Mouse (Mus musculus) intestine, embryonic 15.5 days (tissue): ENCODE data around the gene Stk40. TPM values are rescaled to one million over a fixed set of nuclear protein-coding genes. Genes with fewer than 3 reads are reported as not detected.

ENCODE experiments used
- ATAC-seq: fragments of 200-750 bp; cut with Nextera tagmentation; 2 replicates; pipeline ENCODE4 v1.8.0; 2017; ENCODE audit warnings: moderate TSS enrichment, moderate library complexity
- H3K27ac ChIP-seq: fragments of 300-500 bp; sonication (generic); 2 replicates; pipeline ENCODE4 v1.5.1; 2015; ENCODE audit warnings: mild to moderate bottlenecking, inconsistent platforms
- H3K27me3 ChIP-seq: fragments of 300-500 bp; sonication (generic); replicated peaks from 2 replicates; pipeline ENCODE4 v1.6.1; 2015; ENCODE audit warnings: inconsistent platforms
- H3K36me3 ChIP-seq: fragments of 300-500 bp; sonication (generic); 2 replicates; pipeline ENCODE4 v1.6.1; 2015; ENCODE audit warnings: inconsistent platforms
- H3K4me1 ChIP-seq: fragments of 300-500 bp; sonication (generic); replicated peaks from 2 replicates; pipeline ENCODE4 v1.6.1; 2015; ENCODE audit warnings: inconsistent platforms
- H3K4me2 ChIP-seq: fragments of 300-500 bp; sonication (generic); replicated peaks from 2 replicates; pipeline ENCODE4 v1.6.1; 2015; ENCODE audit warnings: mild to moderate bottlenecking, inconsistent platforms
- H3K4me3 ChIP-seq: fragments of 300-500 bp; sonication (generic); replicated peaks from 2 replicates; pipeline ENCODE4 v1.5.1; 2015; ENCODE audit warnings: inconsistent platforms
- H3K9ac ChIP-seq: fragments of 300-500 bp; sonication (generic); 2 replicates; pipeline ENCODE4 v1.6.1; 2015; ENCODE audit warnings: inconsistent platforms
- H3K9me3 ChIP-seq: fragments of 300-500 bp; sonication (generic); 2 replicates; pipeline ENCODE4 v1.6.1; 2016; ENCODE audit warnings: inconsistent platforms
- WGBS: fragments of 180-500 bp; shearing (Covaris S2); methylation state at CpG from one replicate; pipeline ENCODE4 v1.1.7; 2015; 5-methylcytosine and 5-hydroxymethylcytosine counted together
- polyA plus RNA-seq: library from polyadenylated mRNA; unstranded; fragments of >200 nt; fragmentation: Nextera tagmentation; extraction: Ambion mirVana; gene quantifications from 2 replicates; pipeline ENCODE4 v1.2.1, GENCODE M21; 2015

The Stk40 gene
- polyA plus RNA-seq, 1 experiment from 2014 or later = 29.5 TPM

DNA sequence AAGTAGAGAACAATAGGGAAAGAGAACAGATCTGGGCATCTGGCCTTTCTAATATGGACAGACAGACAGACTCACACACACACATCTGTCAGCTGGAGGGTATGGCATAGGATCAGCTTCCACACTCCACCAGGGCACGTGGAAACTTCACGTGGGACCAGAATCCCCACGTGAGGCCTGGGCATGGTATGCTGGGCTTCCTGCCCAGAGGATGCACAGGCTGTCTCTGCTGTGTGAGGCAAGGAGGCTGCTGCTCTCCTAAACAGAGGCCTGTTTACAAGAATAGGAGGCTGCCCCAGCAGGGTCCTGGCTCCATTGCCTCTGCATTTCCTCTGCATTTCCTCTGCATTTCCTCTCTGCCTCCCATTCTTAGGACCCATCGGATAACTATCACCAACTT lies 30.9 kb downstream of the Stk40 start:
- no peak for ATAC-seq
- Histone ChIP-seq H3K9me3 (no peaks in the 10 kb centered on the region), H3K4me1 (peaks cover 34% of the 10 kb centered on the region)

DNA sequence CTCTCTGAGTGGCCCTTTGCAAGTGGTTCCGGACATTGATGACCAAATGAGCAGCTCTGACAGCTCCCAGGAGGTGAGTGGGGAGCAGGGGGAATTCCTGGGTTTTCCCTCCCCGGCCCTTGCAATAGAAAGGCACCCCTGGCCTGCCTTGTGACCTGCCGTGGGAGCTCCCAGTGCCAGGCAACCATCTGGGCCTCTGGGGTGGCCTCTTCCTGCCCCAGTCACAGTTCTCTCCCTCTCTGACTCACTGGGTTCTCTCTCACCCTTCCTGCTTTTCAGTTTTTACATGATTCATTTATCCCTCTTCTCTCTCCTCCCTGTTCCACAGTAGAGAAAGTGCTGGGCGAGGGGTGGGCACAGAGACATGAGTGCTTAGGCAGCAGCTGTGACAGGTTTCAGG lies 34.0 kb downstream of the Stk40 start:
- H3K36me3 ChIP-seq = peaks cover 34% of the 10 kb centered on the region
- no peak for ATAC-seq
- H3K4me3 ChIP-seq = no peak overlapping the region
- H3K9ac ChIP-seq = no peak overlapping the region
- WGBS = 83% methylated on average over 4 of the region's 4 CpGs
- H3K27me3 ChIP-seq = no peaks in the 10 kb centered on the region
- H3K4me2 ChIP-seq = no peak overlapping the region
- no peaks in the 10 kb centered on the region for H3K9me3 ChIP-seq
- H3K27ac ChIP-seq = no peak overlapping the region
- H3K4me1 ChIP-seq = peaks cover 7% of the 10 kb centered on the region

More for the DNA sequence above, 30.9 kb downstream of the Stk40 start:
- Histone ChIP-seq H3K4me2 (no peak overlapping the region), H3K27me3 (no peaks in the 10 kb centered on the region), H3K36me3 (peaks cover 30% of the 10 kb centered on the region), H3K4me3 (no peak overlapping the region), H3K27ac (no peak overlapping the region), H3K9ac (no peak overlapping the region)
- WGBS = 80% methylated on average over 4 of the region's 4 CpGs

DNA sequence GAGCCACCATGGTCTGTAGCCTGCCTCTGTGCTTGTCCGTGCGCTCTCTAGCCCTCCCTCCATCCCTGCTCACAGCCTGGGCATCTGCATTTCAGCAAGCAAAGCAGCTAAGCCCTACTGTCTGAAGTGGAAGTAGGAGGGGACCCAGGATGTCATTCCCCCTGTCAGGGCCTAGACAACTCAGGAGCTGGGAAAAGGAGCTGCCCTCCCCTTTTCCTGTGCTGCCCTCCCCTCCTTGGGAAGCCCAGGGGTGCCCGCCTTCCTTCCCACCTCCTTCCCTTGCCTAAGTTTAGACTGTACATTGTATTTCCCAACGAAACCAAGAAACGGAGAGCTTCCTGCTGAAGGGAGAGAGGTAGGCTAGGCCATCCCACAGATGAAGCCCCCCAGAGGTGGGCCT lies 37.3 kb downstream of the Stk40 start:
- no peak overlapping the region for H3K4me2 ChIP-seq
- no peak for ATAC-seq
- 61% methylated on average over 5 of the region's 5 CpGs for WGBS
- peaks cover 23% of the 10 kb centered on the region for H3K36me3 ChIP-seq
- H3K27ac ChIP-seq = peak overlapping the region; percentile 40; the same call in 1 of the 2 replicates
- H3K27me3 ChIP-seq = no peaks in the 10 kb centered on the region
- H3K4me1 ChIP-seq = no peaks in the 10 kb centered on the region; the same call in none of the 2 replicates
- H3K4me3 ChIP-seq = no peak overlapping the region
- H3K9ac ChIP-seq = no peak overlapping the region
- H3K9me3 ChIP-seq = no peaks in the 10 kb centered on the region

DNA sequence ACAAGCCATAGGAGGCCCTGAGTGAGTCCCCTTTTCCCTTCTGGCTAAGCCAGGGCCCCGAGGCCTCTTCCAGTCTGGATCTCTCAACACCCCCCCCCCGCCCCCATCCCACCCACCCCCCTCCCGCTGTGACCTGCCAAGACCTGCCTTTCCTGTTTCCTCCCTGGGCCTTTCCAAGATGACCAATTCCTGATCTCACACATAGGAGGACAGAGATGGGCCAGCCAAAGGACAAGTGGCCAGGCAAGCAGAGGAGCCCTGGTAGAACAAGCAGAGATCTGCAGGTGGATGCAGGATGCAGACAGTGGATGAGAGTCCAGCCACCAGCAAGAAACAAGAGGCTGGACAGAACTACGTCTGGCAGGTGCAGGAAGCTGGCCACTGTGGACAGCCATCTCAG lies 41.6 kb downstream of the Stk40 start:
- Histone ChIP-seq H3K9ac (no peak overlapping the region), H3K27ac (no peak overlapping the region), H3K4me1 (peaks cover 32% of the 10 kb centered on the region), H3K4me2 (no peak overlapping the region), H3K9me3 (no peaks in the 10 kb centered on the region), H3K27me3 (no peaks in the 10 kb centered on the region), H3K36me3 (no peaks in the 10 kb centered on the region), H3K4me3 (no peak overlapping the region)
- 39% methylated on average over 3 of the region's 4 CpGs for WGBS
- ATAC-seq = no peak

DNA sequence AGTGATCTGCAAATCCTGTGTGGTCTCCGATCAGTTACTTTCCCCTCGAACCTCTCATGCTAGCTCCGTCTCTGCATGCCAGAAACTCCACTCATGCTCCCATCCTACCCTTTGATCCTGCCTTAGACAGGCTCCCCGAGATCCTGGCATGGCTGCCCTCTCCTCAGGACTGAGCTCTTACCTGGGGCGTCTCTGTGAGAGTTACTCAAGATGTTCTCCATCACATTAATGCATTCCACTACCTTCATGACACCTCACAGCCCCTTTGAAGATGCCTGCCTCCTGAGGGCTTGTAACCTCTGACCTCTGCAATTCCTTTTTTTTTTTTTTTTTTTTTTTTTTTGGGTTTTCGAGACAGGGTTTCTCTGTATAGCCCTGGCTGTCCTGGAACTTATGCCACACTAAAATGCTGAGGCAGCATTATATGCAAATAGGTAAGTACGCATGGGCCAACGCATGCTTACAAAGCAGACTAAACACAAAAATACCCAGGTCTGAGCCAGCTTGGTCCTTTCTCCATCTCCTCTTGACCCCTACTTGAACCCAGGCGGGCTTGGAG lies 43.3 kb downstream of the Stk40 start:
- no peak for ATAC-seq
- peak overlapping the region; percentile 71 for H3K4me2 ChIP-seq
- H3K36me3 ChIP-seq = 0 out of 2 replicates have a peak, but pooled peaks cover 1% of the 10 kb centered on the region
- no peaks in the 10 kb centered on the region for H3K27me3 ChIP-seq
- H3K4me1 ChIP-seq = peaks cover 39% of the 10 kb centered on the region
- no peak overlapping the region for H3K9ac ChIP-seq
- WGBS = 32% methylated on average over 9 of the region's 9 CpGs
- H3K4me3 ChIP-seq = peak overlapping the region; percentile 54; the same call in 1 of the 2 replicates
- H3K9me3 ChIP-seq = no peaks in the 10 kb centered on the region
- peak overlapping the region; percentile 92 for H3K27ac ChIP-seq

DNA sequence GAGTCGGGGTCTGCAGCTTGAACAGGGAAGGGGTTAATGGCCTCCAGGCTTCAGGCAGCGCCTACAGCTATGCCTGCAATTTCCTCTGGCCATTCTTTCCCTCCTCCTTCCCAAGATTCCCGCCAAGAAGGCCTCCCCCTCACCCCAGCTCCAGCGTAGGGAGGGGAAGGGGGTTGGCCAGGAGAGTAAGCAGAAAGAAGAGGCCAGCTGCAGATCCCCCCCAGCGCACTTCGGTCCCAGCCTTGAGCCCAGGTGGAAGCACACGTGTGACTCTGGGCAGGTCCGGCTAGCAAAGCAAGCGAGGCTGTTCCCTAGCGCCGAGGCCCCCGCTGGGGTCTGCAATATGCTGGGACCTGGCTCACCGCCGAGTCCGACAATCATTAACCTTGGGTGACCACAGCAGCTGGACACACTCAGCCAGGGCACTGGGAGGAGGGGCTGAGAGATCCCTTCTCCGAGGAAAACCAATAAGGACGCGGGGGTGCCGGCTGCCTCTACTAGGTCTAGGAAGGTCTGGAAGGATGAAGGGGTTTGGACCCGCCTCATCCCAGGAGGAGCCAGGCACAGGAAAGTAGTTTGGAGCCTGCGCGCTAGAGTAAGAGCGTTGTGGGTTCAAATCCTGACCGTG lies 43.9 kb downstream of the Stk40 start, which contains the start of gene Eva1b:
TSS of gene Eva1b (plus strand) at position 212 of the 628 bp plus-strand sequence.
- Histone ChIP-seq H3K27me3 (no peaks in the 10 kb centered on the region), H3K36me3 (0 out of 2 replicates have a peak, but pooled peaks cover 3% of the 10 kb centered on the region), H3K4me2 (peak within 1 kb of the TSS; percentile 71), H3K27ac (peak within 1 kb of the TSS; percentile 92), H3K4me1 (peaks cover 39% of the 10 kb centered on the region), H3K9me3 (no peaks in the 10 kb centered on the region), H3K4me3 (peak within 1 kb of the TSS; percentile 54), H3K9ac (peak within 1 kb of the TSS; percentile 53)
- 3% methylated on average over 24 of the region's 24 CpGs for WGBS
- peak; percentile 84 for ATAC-seq

DNA sequence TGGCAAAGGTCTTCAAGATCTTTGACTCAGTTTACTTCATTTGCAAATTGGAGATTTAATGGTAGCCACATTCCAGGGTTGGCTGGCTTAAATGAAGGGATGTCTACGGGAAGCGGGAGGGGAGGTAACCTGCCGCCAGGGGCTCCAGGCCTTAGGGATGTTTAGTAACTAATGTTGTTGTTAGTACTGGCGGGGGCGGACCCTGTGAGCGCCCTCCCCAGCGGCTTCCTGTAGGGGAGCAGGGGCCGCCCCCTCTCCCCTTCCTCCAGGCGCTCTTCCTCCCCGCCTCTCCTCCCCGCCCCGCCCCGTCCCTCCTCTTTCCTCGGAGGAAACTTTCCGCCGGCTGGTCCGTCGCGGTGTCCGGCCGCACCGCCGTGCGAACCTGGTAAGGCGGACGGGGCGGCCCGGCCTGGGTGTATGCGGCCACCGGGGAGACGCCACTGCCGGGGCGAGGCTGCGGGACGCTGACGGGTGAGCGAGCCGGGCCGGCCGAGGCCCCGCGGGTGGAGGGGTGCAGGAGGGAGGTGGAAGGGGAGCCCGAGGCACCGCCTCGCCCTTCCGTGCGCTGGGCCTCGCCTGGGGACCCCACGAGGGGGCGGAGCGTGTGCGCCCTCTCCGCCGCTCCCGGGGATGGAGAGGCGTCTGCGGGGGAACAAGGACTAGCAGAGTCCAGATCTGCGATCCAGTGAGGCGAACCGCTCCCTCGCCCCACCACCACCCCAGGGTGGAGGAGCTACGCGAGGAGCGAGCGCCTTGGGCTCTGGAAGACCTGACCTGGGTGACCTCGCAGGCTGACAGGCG lies 44.6 kb downstream of the Stk40 start:
- peak overlapping the region; percentile 54 for H3K4me3 ChIP-seq
- H3K4me2 ChIP-seq = peak overlapping the region; percentile 71
- no peaks in the 10 kb centered on the region for H3K27me3 ChIP-seq
- peak overlapping the region; percentile 53 for H3K9ac ChIP-seq
- peak; percentile 78 for ATAC-seq
- H3K4me1 ChIP-seq = peaks cover 39% of the 10 kb centered on the region
- under 1% methylated on average over 59 of the region's 67 CpGs for WGBS
- no peaks in the 10 kb centered on the region for H3K9me3 ChIP-seq
- 0 out of 2 replicates have a peak, but pooled peaks cover 3% of the 10 kb centered on the region for H3K36me3 ChIP-seq
- H3K27ac ChIP-seq = peak overlapping the region; percentile 92

DNA sequence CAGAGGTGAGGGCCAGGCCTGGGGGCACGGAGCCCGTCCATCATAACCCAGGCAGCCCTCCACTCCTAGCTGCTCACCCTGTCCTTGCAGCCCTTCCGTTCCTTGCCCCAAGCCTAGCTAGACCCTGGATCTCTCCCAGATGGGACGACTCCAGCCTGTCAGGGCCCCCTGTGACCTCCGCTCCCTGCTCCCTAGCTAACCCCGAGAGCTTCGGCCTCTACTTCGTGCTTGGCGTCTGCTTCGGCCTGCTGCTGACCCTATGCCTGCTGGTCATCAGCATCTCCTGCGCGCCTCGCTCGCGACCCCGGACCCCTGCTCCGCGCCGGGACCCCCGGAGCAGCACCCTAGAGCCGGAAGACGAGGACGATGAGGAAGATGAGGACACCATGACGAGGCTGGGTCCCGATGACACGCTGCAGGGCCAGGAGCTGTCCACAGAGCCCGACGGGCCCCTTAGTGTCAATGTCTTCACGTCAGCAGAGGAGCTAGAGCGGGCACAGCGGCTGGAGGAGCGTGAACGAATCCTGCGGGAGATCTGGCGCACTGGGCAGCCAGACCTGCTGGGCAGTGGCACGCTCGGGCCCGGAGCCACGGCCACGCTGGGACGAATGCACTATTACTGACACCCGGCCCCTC lies 45.4 kb downstream of the Stk40 start:
- no peaks in the 10 kb centered on the region for H3K27me3 ChIP-seq
- peak; percentile 7; the same call in 1 of the 2 replicates for ATAC-seq
- peaks cover 39% of the 10 kb centered on the region for H3K4me1 ChIP-seq
- H3K4me3 ChIP-seq = peak overlapping the region; percentile 54
- H3K36me3 ChIP-seq = 0 out of 2 replicates have a peak, but pooled peaks cover 3% of the 10 kb centered on the region
- H3K9me3 ChIP-seq = no peaks in the 10 kb centered on the region
- peak overlapping the region; percentile 53 for H3K9ac ChIP-seq
- H3K4me2 ChIP-seq = peak overlapping the region; percentile 71
- peak overlapping the region; percentile 92 for H3K27ac ChIP-seq
- 25% methylated on average over 42 of the region's 42 CpGs for WGBS

DNA sequence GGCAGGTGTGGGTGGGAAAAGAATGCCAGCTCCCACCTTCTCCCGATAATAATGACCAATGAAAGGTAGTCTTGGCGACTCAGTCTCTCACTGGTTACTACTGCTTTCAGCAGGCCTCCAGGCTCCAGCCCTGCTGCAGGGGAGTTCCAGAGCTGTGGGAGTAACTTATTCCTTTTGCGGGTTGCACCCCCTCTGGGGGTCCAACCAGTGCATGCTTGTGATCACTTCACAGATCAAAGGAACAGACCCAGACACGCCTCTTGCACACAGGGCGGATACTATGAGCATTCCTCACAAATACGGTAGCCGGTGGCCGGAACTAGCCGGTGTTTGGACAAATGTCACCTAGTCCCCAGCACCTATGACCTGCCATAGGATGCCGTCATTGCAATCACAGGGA lies 46.0 kb downstream of the Stk40 start:
- peaks cover 39% of the 10 kb centered on the region for H3K4me1 ChIP-seq
- H3K4me3 ChIP-seq = peak overlapping the region; percentile 54
- peak overlapping the region; percentile 71 for H3K4me2 ChIP-seq
- no peaks in the 10 kb centered on the region for H3K27me3 ChIP-seq
- H3K9ac ChIP-seq = peak overlapping the region; percentile 53
- 44% methylated on average over 10 of the region's 10 CpGs for WGBS
- no peak for ATAC-seq
- 0 out of 2 replicates have a peak, but pooled peaks cover 3% of the 10 kb centered on the region for H3K36me3 ChIP-seq
- peak overlapping the region; percentile 92 for H3K27ac ChIP-seq
- H3K9me3 ChIP-seq = no peaks in the 10 kb centered on the region

DNA sequence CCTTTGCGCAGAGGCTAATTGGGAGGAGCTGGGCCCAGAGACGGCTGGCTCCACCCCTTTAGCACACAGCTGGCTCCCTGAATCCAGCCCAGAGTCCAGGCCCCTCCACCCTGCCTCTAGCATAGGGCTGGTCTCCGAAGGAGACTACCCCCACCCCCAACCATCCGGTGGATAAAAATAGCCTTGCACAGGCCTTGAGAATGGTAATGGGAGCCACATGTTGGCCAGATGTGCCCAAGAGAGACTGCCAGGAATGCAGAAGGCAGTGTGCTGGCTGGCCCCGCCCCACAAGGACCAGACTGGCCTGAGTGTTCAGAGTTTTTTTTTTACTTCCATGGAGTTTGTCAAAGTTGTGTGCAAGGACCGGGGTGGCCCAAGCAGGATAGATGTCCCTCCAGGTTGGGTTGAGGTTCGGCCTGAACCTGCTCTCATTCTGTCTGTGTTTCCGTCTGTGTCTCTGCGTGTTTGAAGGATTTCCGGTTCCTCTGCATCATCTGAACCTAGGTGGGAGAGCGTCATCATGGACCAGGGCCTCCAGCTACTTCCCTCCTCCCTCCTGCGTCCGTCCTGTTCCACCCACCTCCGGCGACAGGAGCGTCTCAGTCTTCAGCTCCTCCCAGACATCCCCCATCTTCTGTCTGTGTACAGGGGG lies 46.7 kb downstream of the Stk40 start:
- H3K36me3 ChIP-seq = 0 out of 2 replicates have a peak, but pooled peaks cover 3% of the 10 kb centered on the region
- H3K9ac ChIP-seq = 0 out of 2 replicates have a peak overlapping the region, but pooled peaks have one; percentile 6
- no peaks in the 10 kb centered on the region for H3K27me3 ChIP-seq
- H3K4me1 ChIP-seq = peaks cover 43% of the 10 kb centered on the region
- peak; percentile 61 for ATAC-seq
- no peaks in the 10 kb centered on the region for H3K9me3 ChIP-seq
- 27% methylated on average over 16 of the region's 16 CpGs for WGBS
- peak overlapping the region; percentile 92 for H3K27ac ChIP-seq
- H3K4me2 ChIP-seq = peak overlapping the region; percentile 71
- H3K4me3 ChIP-seq = peak overlapping the region; percentile 54; the same call in 1 of the 2 replicates

DNA sequence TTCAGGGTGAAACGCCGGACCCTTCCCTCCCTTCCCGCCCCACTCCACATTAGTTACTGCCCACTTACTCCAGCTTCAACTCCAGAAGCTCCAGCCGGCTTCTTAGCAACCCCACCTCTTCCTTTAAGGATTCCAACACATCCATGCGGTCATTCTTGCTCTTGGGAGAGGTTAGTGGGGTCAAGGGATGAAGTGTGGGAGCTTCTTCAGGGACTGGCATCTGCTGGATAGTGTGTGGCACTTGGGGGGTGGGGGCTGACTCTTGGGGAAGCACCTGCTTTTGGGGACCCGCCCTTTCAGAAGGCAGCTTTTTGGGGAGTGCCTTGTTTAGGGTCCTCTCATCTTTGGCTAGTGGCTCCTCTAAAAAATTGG lies 47.2 kb downstream of the Stk40 start:
- H3K27ac ChIP-seq = peak overlapping the region; percentile 92
- H3K27me3 ChIP-seq = no peaks in the 10 kb centered on the region
- WGBS = 44% methylated on average over 6 of the region's 6 CpGs
- no peaks in the 10 kb centered on the region for H3K9me3 ChIP-seq
- ATAC-seq = no peak
- no peak overlapping the region for H3K9ac ChIP-seq
- H3K4me1 ChIP-seq = peaks cover 47% of the 10 kb centered on the region
- 0 out of 2 replicates have a peak overlapping the region, but pooled peaks have one; percentile 54 for H3K4me3 ChIP-seq
- 0 out of 2 replicates have a peak, but pooled peaks cover 3% of the 10 kb centered on the region for H3K36me3 ChIP-seq
- H3K4me2 ChIP-seq = peak overlapping the region; percentile 71
